Mouse (Mus musculus) heart, postnatal 14 days (tissue): ENCODE measurements around the gene Efcab3. TPM values are rescaled to one million over a fixed set of nuclear protein-coding genes. Genes with fewer than 3 reads are reported as not detected.

Source experiments
- total RNA-seq, 2 experiments: library from RNA; stranded (reverse); gene quantifications; 2 replicates each; pipeline ENCODE4 v1.2.3; 2021

Gene Efcab3
- total RNA-seq, 2 experiments from 2014 or later, result not detected

Other genes with a start within 250 kb of the Efcab3 start
- 10 to 100 TPM in 1 of 2 experiments, 1 to 10 TPM in 1; 9.8 to 10.2 TPM for gene Mettl2, start 62.8 kb downstream of the Efcab3 start, total RNA-seq
- gene Gm10842, start 83.3 kb downstream of the Efcab3 start, total RNA-seq, result not detected
- gene Tlk2, start 115.2 kb downstream of the Efcab3 start, total RNA-seq, result 10 to 100 TPM; 37.9 to 43.9 TPM
- 10 to 100 TPM; 27.0 to 28.5 TPM for gene Mrc2, start 229.1 kb downstream of the Efcab3 start, total RNA-seq